Mouse (Mus musculus): ENCODE results near the gene Tfip11. TPM values are rescaled to one million over a fixed set of nuclear protein-coding genes. Genes with fewer than 3 reads are reported as not detected.

Tfip11 gene
- polyA plus RNA-seq, 1 experiment, result not detected

GRCm38 (mm10) chr5:112296404-112297181 is 29.6 kb upstream of the Tfip11 start:
- 73% methylated on average over 6 of the region's 6 CpGs for WGBS

GRCm38 (mm10) chr5:112297257-112297656 is 28.9 kb upstream of the Tfip11 start:
- H3K27ac ChIP-seq (ENCODE audit: insufficient read depth, low read depth, low read length), result no peak overlapping the region
- TF ChIP-seq POLR2A (IDR thresholded peaks at IDR 0.05; ENCODE audit: insufficient read depth, low read depth, low read length), result no peak
- no peak for TF ChIP-seq CTCF (IDR thresholded peaks at IDR 0.05; ENCODE audit: insufficient read depth, low read depth, low read length)
- H3K4me1 ChIP-seq (ENCODE audit: control insufficient read depth, insufficient read depth, low read length), result peaks cover 63% of the 10 kb centered on the region
- H3K4me3 ChIP-seq (ENCODE audit: insufficient read depth, low read depth, low read length), result no peak overlapping the region
- WGBS, result 49% methylated on average over 2 of the region's 2 CpGs

More at GRCm38 (mm10) chr5:112296404-112297181, 29.6 kb upstream of the Tfip11 start:
- H3K4me3 ChIP-seq (ENCODE audit: insufficient read depth, low read depth, low read length), result no peak overlapping the region
- TF ChIP-seq CTCF (IDR thresholded peaks at IDR 0.05; ENCODE audit: insufficient read depth, low read depth, low read length) (no peak), POLR2A (IDR thresholded peaks at IDR 0.05; ENCODE audit: insufficient read depth, low read depth, low read length) (no peak)
- H3K4me1 ChIP-seq (ENCODE audit: control insufficient read depth, insufficient read depth, low read length), result peaks cover 70% of the 10 kb centered on the region
- H3K27ac ChIP-seq (ENCODE audit: insufficient read depth, low read depth, low read length), result no peak overlapping the region

GRCm38 (mm10) chr5:112298226-112298988 is 27.8 kb upstream of the Tfip11 start:
- TF ChIP-seq POLR2A (IDR thresholded peaks at IDR 0.05; ENCODE audit: insufficient read depth, low read depth, low read length) (no peak), CTCF (IDR thresholded peaks at IDR 0.05; ENCODE audit: insufficient read depth, low read depth, low read length) (no peak)
- Histone ChIP-seq H3K4me3 (ENCODE audit: insufficient read depth, low read depth, low read length) (no peak overlapping the region), H3K4me1 (ENCODE audit: control insufficient read depth, insufficient read depth, low read length) (peaks cover 51% of the 10 kb centered on the region), H3K27ac (ENCODE audit: insufficient read depth, low read depth, low read length) (no peak overlapping the region)
- 86% methylated on average over 12 of the region's 12 CpGs for WGBS

GRCm38 (mm10) chr5:112299399-112299798 is 26.8 kb upstream of the Tfip11 start:
- TF ChIP-seq CTCF (IDR thresholded peaks at IDR 0.05; ENCODE audit: insufficient read depth, low read depth, low read length) (no peak), POLR2A (IDR thresholded peaks at IDR 0.05; ENCODE audit: insufficient read depth, low read depth, low read length) (no peak)

GRCm38 (mm10) chr5:112300112-112300511 is 26.0 kb upstream of the Tfip11 start:
- H3K4me3 ChIP-seq (ENCODE audit: insufficient read depth, low read depth, low read length), result no peak overlapping the region
- TF ChIP-seq POLR2A (IDR thresholded peaks at IDR 0.05; ENCODE audit: insufficient read depth, low read depth, low read length) (no peak), CTCF (IDR thresholded peaks at IDR 0.05; ENCODE audit: insufficient read depth, low read depth, low read length) (no peak)
- H3K4me1 ChIP-seq (ENCODE audit: control insufficient read depth, insufficient read depth, low read length), result peaks cover 42% of the 10 kb centered on the region
- 89% methylated on average over 2 of the region's 2 CpGs for WGBS
- H3K27ac ChIP-seq (ENCODE audit: insufficient read depth, low read depth, low read length), result no peak overlapping the region

More at GRCm38 (mm10) chr5:112299399-112299798, 26.8 kb upstream of the Tfip11 start:
- Histone ChIP-seq H3K27ac (ENCODE audit: insufficient read depth, low read depth, low read length) (no peak overlapping the region), H3K4me1 (ENCODE audit: control insufficient read depth, insufficient read depth, low read length) (peaks cover 49% of the 10 kb centered on the region), H3K4me3 (ENCODE audit: insufficient read depth, low read depth, low read length) (no peak overlapping the region)
- WGBS, result 87% methylated on average over 4 of the region's 4 CpGs

GRCm38 (mm10) chr5:112300721-112301308 is 25.3 kb upstream of the Tfip11 start:
- Histone ChIP-seq H3K4me1 (ENCODE audit: control insufficient read depth, insufficient read depth, low read length) (peaks cover 35% of the 10 kb centered on the region), H3K27ac (ENCODE audit: insufficient read depth, low read depth, low read length) (no peak overlapping the region), H3K4me3 (ENCODE audit: insufficient read depth, low read depth, low read length) (no peak overlapping the region)
- WGBS, result 89% methylated on average over 6 of the region's 6 CpGs
- no peak for TF ChIP-seq CTCF (IDR thresholded peaks at IDR 0.05; ENCODE audit: insufficient read depth, low read depth, low read length)
- no peak for TF ChIP-seq POLR2A (IDR thresholded peaks at IDR 0.05; ENCODE audit: insufficient read depth, low read depth, low read length)

GRCm38 (mm10) chr5:112301694-112302093 is 24.5 kb upstream of the Tfip11 start:
- Histone ChIP-seq H3K27ac (ENCODE audit: insufficient read depth, low read depth, low read length) (no peak overlapping the region), H3K4me3 (ENCODE audit: insufficient read depth, low read depth, low read length) (no peak overlapping the region), H3K4me1 (ENCODE audit: control insufficient read depth, insufficient read depth, low read length) (peaks cover 34% of the 10 kb centered on the region)
- WGBS, result 84% methylated on average over 4 of the region's 4 CpGs
- TF ChIP-seq POLR2A (IDR thresholded peaks at IDR 0.05; ENCODE audit: insufficient read depth, low read depth, low read length) (no peak), CTCF (IDR thresholded peaks at IDR 0.05; ENCODE audit: insufficient read depth, low read depth, low read length) (no peak)

GRCm38 (mm10) chr5:112302310-112302709 is 23.8 kb upstream of the Tfip11 start:
- WGBS, result 91% methylated on average over 5 of the region's 5 CpGs
- Histone ChIP-seq H3K4me3 (ENCODE audit: insufficient read depth, low read depth, low read length) (no peak overlapping the region), H3K4me1 (ENCODE audit: control insufficient read depth, insufficient read depth, low read length) (peaks cover 28% of the 10 kb centered on the region), H3K27ac (ENCODE audit: insufficient read depth, low read depth, low read length) (no peak overlapping the region)
- TF ChIP-seq POLR2A (IDR thresholded peaks at IDR 0.05; ENCODE audit: insufficient read depth, low read depth, low read length) (no peak), CTCF (IDR thresholded peaks at IDR 0.05; ENCODE audit: insufficient read depth, low read depth, low read length) (no peak)
